Mouse (Mus musculus) G1E-ER4 (cell line): ENCODE results near the gene Il1rapl2. TPM values are rescaled to one million over a fixed set of nuclear protein-coding genes. Genes with fewer than 3 reads are reported as not detected.

Experiments
- GATA1 ChIP-seq: IDR thresholded peaks from one replicate; pipeline ENCODE4 v1.8.0; 2012; ENCODE audit warnings: low read length, inconsistent platforms
- polyA plus RNA-seq: library from polyadenylated mRNA; stranded (reverse); fragments of >175 nt; gene quantifications from 2 replicates; pipeline ENCODE4 v1.2.3, GENCODE M21; 2012

The Il1rapl2 gene
- polyA plus RNA-seq, 1 experiment, result not detected

DNA sequence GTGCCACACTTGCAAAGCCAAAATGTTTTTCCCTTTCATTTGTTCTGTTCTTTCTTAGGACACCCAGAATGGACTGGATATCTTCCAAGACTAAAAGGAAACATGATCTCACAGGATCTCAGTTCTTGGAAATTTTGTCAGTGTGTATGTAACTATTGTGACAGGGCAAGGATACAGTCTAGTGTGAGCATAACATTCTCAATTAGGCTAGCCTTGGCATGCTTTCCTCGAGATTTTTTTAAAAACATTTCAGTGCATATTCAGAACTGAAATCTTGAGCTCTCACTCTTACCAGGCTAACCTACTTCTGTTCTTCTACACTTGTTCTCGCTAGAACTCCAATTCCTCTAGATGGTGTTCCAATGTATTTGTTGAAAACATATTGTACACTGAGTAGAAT is 356.4 kb downstream of the Il1rapl2 start:
- no peak for TF ChIP-seq GATA1

- TF ChIP-seq GATA1, result no peak
Measured at GRCm38 (mm10) chrX:137947741-137948140, 377.3 kb downstream of the Il1rapl2 start.

- no peak for TF ChIP-seq GATA1
Measured at GRCm38 (mm10) chrX:137971306-137971705, 400.9 kb downstream of the Il1rapl2 start.

DNA sequence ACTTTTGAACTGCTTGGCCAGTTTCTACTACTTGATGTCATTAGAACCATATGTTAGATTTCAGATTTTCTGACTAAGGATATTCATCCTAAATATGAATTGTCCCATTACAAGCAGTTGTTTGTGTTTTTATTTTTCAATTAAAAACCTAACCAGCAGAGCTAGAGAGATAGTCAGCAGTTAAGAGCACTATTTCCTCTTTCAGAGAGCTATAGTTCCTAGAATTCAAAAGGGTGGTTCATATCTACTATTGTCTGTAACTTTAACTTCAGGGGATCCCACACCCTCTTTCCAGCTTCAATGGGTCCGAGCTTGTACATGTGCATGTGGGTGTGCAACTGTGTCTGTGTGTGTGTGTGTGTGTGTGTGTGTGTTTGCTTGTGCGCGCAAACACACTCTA is 472.7 kb downstream of the Il1rapl2 start:
- TF ChIP-seq GATA1, result no peak

DNA sequence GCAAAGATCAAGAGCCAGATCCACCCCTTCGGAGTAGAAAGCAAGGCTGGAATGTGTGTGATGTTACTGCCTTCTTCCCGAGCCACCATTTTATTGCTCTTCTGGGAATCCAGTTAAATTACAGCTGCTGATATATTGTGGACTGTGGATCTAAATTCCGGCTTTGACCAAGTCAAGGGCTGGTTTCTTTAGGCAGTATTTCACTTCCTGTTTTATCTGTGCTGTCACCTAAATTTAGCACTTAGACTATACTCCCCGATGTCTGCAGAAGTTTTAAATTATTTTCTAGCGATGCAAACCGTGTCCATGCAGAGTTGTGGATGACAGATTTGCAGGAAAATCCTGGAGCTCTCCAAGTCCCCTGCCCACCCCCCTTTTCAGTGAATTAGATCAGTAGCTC is 533.5 kb downstream of the Il1rapl2 start:
- no peak for TF ChIP-seq GATA1

DNA sequence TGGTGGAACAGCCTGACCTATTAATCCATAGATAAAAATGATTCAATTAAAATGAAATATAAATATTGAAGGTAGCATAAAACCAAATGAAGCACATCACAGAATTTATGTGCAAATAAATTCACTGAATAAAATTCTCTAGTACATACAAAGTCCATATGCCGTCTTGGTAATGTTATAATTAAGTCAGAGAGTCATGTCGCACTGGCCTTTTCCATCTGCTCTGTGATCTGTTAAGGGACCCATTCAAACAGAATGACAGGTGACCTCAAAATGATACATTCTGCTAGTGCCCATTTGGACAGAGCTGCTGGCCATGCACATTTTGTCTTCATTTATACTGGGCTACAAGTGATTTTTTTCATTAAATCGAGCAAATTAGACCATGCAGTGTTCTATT is 534.3 kb downstream of the Il1rapl2 start:
- no peak for TF ChIP-seq GATA1

DNA sequence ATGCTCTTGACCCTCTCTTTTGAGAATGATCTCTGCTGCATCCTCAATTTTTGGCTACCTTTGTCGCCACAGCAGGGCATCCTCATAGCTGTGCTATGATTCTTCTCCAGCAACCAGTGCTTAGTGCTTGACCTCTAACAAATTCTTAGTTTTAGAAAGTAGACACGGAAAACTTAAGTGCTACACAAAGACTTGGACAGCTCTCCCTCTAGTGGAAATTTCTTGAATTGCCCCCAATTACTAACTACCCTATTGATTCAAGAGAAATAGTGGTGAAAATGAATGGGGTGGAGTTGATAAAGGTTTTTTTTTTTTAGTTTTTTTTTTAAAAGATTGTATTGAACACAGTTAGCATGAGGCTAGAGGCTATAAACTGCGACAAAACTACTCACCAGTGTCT is 599.7 kb downstream of the Il1rapl2 start:
- no peak for TF ChIP-seq GATA1

DNA sequence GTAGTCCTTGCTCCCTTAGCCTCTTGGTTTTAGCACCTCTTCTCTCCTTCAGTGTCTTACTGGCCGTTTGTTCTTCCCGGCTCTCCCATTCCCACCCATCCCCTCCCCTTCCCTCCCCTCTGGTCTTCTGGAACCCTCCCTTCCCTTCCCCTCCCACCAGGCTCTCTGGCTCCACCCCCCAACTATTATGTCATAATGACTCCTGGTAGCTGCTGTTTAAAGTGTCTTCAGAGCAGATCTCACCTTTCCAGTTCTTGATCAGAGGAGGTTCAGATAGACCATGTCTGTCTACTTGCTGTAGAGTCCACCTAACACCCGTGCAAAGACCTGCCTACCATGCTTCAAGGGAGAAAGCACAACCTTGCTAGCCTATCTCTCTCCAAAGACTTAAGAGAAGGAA is 639.1 kb downstream of the Il1rapl2 start, which contains the start of gene Tex13a:
Tex13a (minus strand) TSS at position 101 of the 400 bp plus-strand sequence.
- TF ChIP-seq GATA1, result no peak

- TF ChIP-seq GATA1, result no peak
Measured at GRCm38 (mm10) chrX:138234626-138235025, 664.2 kb downstream of the Il1rapl2 start.

DNA sequence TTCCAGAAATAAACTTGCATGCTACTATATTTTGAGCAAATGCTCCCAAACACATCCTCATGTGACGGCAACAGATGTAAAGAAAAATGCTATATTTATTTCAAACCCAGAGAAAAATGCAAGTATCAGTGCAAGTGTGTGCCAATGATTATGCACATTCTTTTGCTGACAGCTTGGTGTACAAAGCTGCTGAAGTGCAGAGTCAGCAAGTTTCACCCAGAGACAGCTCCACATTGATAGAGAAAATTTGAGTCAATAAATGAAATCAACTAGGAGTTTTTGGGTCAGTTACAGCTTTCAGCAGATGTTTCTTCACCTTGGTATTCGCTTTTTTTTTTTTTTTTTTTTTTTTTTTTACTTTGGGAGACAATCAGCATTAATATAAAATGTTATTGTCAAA is 863.4 kb downstream of the Il1rapl2 start:
- TF ChIP-seq GATA1, result no peak

DNA sequence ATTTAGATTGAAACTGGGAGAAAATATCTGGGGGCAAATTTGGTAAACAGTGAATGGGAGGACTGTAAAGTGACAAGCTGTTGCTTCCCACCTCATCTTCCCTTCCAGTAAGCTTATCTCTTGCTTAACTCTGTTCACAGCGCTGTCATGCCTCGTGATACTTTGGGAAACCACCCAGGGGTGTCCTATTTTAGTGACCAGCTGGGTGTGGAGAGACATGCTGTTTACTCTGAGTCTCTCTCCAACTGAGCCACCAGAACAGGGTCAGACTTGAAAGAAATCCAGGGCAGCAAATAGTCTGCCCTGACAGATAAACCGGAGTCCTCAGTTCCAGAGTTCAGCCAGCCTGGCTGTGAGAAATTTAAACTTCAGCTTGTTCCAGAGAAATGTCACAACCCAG is 867.5 kb downstream of the Il1rapl2 start:
- TF ChIP-seq GATA1, result no peak

- no peak for TF ChIP-seq GATA1
Measured at GRCm38 (mm10) chrX:138449856-138450255, 879.4 kb downstream of the Il1rapl2 start.

- no peak for TF ChIP-seq GATA1
Measured at GRCm38 (mm10) chrX:138478488-138478887, 908.1 kb downstream of the Il1rapl2 start.

DNA sequence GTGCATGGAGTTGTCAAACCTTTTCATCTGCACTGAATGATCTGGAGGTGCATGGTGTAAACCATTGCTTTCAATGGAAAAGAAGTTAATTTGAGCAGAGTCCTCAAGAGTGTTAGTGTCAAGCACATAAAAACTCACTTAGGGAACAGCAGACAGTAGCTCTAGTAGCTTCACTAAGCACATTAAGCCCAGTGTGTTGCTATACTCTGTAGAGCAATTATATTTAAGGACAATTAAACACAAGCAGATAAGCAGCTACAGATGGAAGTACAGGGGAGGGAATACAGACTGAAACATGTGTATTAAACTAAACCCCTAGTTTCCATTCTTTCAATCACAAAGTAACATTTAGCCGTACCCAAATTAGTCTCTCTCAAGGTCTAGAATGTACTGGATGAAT is 930.1 kb downstream of the Il1rapl2 start:
- no peak for TF ChIP-seq GATA1

DNA sequence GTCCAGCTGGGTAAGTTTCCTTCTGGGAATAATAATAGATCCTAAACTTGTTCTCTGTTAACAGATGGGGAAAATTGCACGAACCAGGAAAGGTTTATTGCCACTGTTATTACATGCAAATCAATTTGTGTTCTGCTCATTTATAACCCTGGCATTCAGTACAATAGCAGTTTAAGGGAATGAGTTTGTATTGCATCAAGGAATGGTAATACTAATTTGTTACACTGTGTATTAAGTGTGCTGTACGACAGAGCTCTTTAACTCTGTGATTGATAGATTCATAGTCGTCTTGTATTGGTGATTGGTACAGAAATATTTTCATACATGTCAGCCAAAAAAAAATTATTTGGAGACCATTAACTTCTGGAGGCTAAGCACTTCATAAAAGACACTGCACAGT is 934.6 kb downstream of the Il1rapl2 start:
- TF ChIP-seq GATA1, result no peak

DNA sequence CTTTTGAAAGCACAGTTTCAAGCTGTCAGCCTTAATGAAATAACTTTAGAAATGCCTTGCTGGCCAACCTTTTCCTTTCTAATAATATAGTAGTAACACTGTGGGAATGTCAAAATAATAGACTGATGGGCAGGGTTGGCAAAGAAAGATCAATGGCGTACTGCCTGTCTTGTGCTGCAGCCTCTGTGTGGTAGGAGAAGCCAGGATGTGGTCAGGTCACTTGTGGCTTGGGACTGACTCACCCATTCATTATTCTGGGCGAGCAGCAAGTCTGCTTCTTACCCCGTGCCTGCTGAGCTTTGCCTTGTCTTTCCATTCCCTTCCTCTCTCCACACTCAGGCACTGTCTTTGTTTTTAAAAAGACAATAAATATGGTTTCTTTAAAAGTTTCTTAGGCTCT is 1049.7 kb downstream of the Il1rapl2 start:
- TF ChIP-seq GATA1, result no peak

GRCm38 (mm10) chrX:138625311-138625710 is 1054.9 kb downstream of the Il1rapl2 start:
- TF ChIP-seq GATA1, result no peak

DNA sequence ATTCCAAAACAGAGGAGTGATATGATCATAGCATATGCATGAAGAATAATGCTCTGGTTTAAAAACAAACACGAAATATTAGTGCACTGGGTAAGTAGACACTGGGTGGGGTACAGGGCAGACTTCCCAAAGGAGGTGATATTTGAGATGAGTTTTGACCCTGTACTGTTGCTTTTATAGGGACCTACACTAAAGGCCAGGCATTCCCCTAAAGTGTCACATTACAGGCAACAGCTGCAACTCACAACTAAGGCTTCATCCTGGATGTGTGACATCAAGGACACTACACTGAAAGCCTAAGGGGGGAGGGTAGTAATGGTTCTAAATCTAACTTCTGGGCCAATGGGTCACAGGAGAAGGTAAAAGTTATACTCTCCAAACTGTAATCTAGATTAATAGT is 1152.0 kb downstream of the Il1rapl2 start:
- TF ChIP-seq GATA1, result no peak
